Comparison of ENCODE assay signal across 13 mouse cellular contexts in genomic region chr10:121904137-121904536, GRCm38 (mm10).
A peak's percentile ranks its signal among the peaks of the same experiment; 100 is the strongest.
DNase-seq lines count a peak whose midpoint lies in the region; ATAC-seq lines count a peak whose summit lies in the region.
"Had no signal": no experiment of that assay in that cellular context is flagged by ENCODE, and none has a peak within 500 bp of the region (broad histone marks: within the 10 kb centered on the region; RNA-seq: fewer than 3 reads in every experiment).

No protein-coding gene starts in this region.

- no peaks in the 10 kb centered on the region for H3K27me3 ChIP-seq in kidney, embryonic 15.5 days

- H3K9ac ChIP-seq in kidney, embryonic 15.5 days: no peak overlapping the region

- peak; percentile 89 for ATAC-seq in kidney, embryonic 15.5 days (replicated peaks; ENCODE audit: low FRiP score)

- 19% methylated on average over 1 of the region's 1 CpGs for WGBS in kidney, embryonic 15.5 days

- H3K4me2 ChIP-seq in kidney, embryonic 15.5 days: no peak overlapping the region
- H3K4me2 ChIP-seq: midbrain, embryonic 11.5 days had no signal

- intact Hi-C loops in left cerebral cortex, postnatal 4 days (cut with DNase I): no loop called here

- no peaks in the 10 kb centered on the region for H3K9me3 ChIP-seq in kidney, embryonic 15.5 days (replicated peaks)
- H3K9me3 ChIP-seq: hindbrain, embryonic 10.5 days had no signal

- H3K27ac ChIP-seq in kidney, embryonic 15.5 days: peak overlapping the region; percentile 90
- H3K27ac ChIP-seq: hindbrain, embryonic 10.5 days had no signal

- 0 out of 2 replicates have a peak, but pooled peaks cover 8% of the 10 kb centered on the region for H3K36me3 ChIP-seq in kidney, embryonic 15.5 days

- peak; percentile 47 for DNase-seq in gastrocnemius, adult 18-20 months (ENCODE audit: low spot score)
- no peak for DNase-seq in gastrocnemius, adult 8-10 months (ENCODE audit: low spot score in 2 of 2)
- DNase-seq in urinary bladder, adult 18-20 months (ENCODE audit: low spot score in 2 of 2): peak; percentile 37 to 54
- DNase-seq in urinary bladder, adult 2 months (ENCODE audit: low spot score): no peak
- DNase-seq in cerebellum, adult 9-10 months: no peak
- no peak for DNase-seq in left cerebral cortex, postnatal 4 days
- no peak for DNase-seq in spleen, postnatal 10 days (ENCODE audit: low spot score in 2 of 2)
- DNase-seq: cerebellum, postnatal 10 days; retina, postnatal 1 day had no signal

- H3K4me1 ChIP-seq in kidney, embryonic 15.5 days: peaks cover 32% of the 10 kb centered on the region

- no peak overlapping the region for H3K4me3 ChIP-seq in kidney, embryonic 15.5 days (replicated peaks)
- H3K4me3 ChIP-seq: erythroblast, embryonic 14.5 days; hindbrain, embryonic 10.5 days had no signal

Comparison
In these comparisons a context has a peak if more than half of its experiments do, and no peak if none do; other contexts are left out.
1. DNase-seq: peak in gastrocnemius, adult 18-20 months (single experiment) and urinary bladder, adult 18-20 months (2 of 2); none in gastrocnemius, adult 8-10 months (0 of 2), urinary bladder, adult 2 months (single experiment), cerebellum, adult 9-10 months (single experiment), left cerebral cortex, postnatal 4 days (single experiment) and spleen, postnatal 10 days (0 of 2).